Comparison of ENCODE assay signal across 8 mouse cellular contexts in the genomic region with DNA sequence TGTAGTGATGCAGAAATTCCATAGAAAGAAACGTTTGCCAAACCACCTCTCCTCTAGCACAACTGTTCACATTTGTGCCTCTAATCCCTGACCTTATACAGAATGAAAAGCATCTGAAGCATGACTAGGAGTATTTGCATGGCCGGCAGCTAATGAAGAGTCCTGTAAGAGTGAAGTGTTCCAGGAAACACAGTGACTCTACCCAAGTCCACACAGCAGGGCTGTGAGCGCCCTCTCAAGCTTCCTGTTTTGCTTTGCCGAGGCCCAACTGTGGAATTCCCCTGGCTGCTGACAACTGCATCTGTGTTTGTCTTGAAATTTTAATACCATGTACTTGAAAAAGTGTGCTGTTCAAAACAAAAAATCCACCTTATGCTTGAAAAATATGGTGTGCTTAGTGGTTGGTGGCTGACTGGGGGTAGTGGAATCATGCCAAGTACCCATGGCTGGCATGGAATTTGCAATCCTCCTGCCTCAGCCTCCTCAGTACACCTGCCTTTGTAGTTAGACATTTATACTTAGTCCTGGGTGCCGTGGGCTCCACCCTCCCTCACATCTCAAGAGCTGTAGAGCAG.
DNase-seq lines count a peak whose midpoint lies in the region; ATAC-seq and TF ChIP-seq lines count a peak whose summit lies in the region.
"Had no signal": no experiment of that assay in that cellular context is flagged by ENCODE, and none has a peak within 500 bp of the region (broad histone marks: within the 10 kb centered on the region; RNA-seq: fewer than 3 reads in every experiment).

No protein-coding gene starts in this region.

- no peak for TF ChIP-seq POLR2A in bone marrow, adult 2 months (IDR thresholded peaks at IDR 0.05; ENCODE audit: borderline replicate concordance, control insufficient read depth, low read depth, low read length)

- H3K27ac ChIP-seq in bone marrow, adult 2 months (ENCODE audit: control insufficient read depth, insufficient read depth, low read depth, low read length, poor library complexity), result peak overlapping the region; percentile 55; the same call in 1 of the 2 replicates
- H3K27ac ChIP-seq: liver, embryonic 13.5 days had no signal

- TF ChIP-seq CTCF in bone marrow, adult 2 months (IDR thresholded peaks at IDR 0.05; ENCODE audit: control insufficient read depth, insufficient read depth, low read length), result no peak

- peak; percentile 68 for ATAC-seq in megakaryocyte progenitor cell, adult 5-6 weeks (replicated peaks; ENCODE audit: poor library complexity)

- H3K4me1 ChIP-seq in bone marrow, adult 2 months (ENCODE audit: control insufficient read depth, insufficient read depth, low read length), result peaks cover 6% of the 10 kb centered on the region; the same call in 1 of the 2 replicates
- H3K4me1 ChIP-seq: liver, embryonic 13.5 days had no signal

- no peak overlapping the region for H3K4me3 ChIP-seq in bone marrow, adult 2 months (replicated peaks; ENCODE audit: control insufficient read depth, low read depth, low read length)
- H3K4me3 ChIP-seq: liver, embryonic 13.5 days had no signal

- peak; percentile 86 for DNase-seq in CD4-positive, CD25-positive, alpha-beta regulatory T cell, adult 2 months (ENCODE audit: low read depth, low spot score)
- peak; percentile 42 for DNase-seq in heart, postnatal 4 days
- no peak for DNase-seq in cerebellum, postnatal 14 days
- DNase-seq in adrenal gland, postnatal 10 days, result no peak
- no peak for DNase-seq in ovary, postnatal 10 days (ENCODE audit: low spot score)
- DNase-seq: liver, embryonic 13.5 days had no signal

- WGBS in bone marrow, adult 2 months, result 19% methylated on average over 5 of the region's 5 CpGs

Comparison
In these comparisons a context has a peak if more than half of its experiments do, and no peak if none do; other contexts are left out.
1. DNase-seq: peak in CD4-positive, CD25-positive, alpha-beta regulatory T cell, adult 2 months (single experiment) and heart, postnatal 4 days (single experiment); none in cerebellum, postnatal 14 days (0 of 2), adrenal gland, postnatal 10 days (single experiment) and ovary, postnatal 10 days (single experiment).